Mouse (Mus musculus) kidney, postnatal 0 days (tissue): Measurements from ENCODE around the gene Olfr1414. TPM values are rescaled to one million over a fixed set of nuclear protein-coding genes. Genes with fewer than 3 reads are reported as not detected.
"Not testable (repeated sequence)": the region's sequence is repeated elsewhere in the genome, so short reads cannot be mapped to it uniquely, and the experiment has no call there.

Source experiments
- ATAC-seq: fragments of 200-750 bp; cut with Nextera tagmentation; replicated peaks from 2 replicates; pipeline ENCODE4 v1.8.0; 2017; ENCODE audit warnings: low read depth, moderate number of reproducible peaks, moderate TSS enrichment, moderate library complexity; ENCODE audit not compliant: low FRiP score
- DNase-seq: peaks from one replicate; pipeline ENCODE4 v3.0.0-alpha.2; 2016; ENCODE audit warnings: low spot score
- H3K27ac ChIP-seq: fragments of 300-500 bp; sonication (generic); 2 replicates; pipeline ENCODE4 v1.5.1; 2014; ENCODE audit warnings: mild to moderate bottlenecking
- H3K27me3 ChIP-seq: fragments of 300-500 bp; sonication (generic); 2 replicates; pipeline ENCODE4 v1.6.1; 2014; ENCODE audit warnings: low read length, mixed read lengths; ENCODE audit not compliant: insufficient read depth
- H3K36me3 ChIP-seq: fragments of 300-500 bp; sonication (generic); 2 replicates; pipeline ENCODE4 v1.6.1; 2014; ENCODE audit warnings: low read length, mixed read lengths; ENCODE audit not compliant: insufficient read depth
- H3K4me1 ChIP-seq: fragments of 300-500 bp; sonication (generic); replicated peaks from 2 replicates; pipeline ENCODE4 v1.6.1; 2014; ENCODE audit warnings: antibody characterized with exemption, low read length, mixed read lengths; ENCODE audit not compliant: insufficient read depth
- H3K4me2 ChIP-seq: fragments of 300-500 bp; sonication (generic); 2 replicates; pipeline ENCODE4 v1.6.1; 2014; ENCODE audit warnings: mild to moderate bottlenecking, low read length, moderate library complexity, mixed read lengths
- H3K4me3 ChIP-seq: fragments of 300-500 bp; sonication (generic); replicated peaks from 2 replicates; pipeline ENCODE4 v1.5.1; 2014; ENCODE audit warnings: low read depth, low read length
- H3K9ac ChIP-seq: fragments of 300-500 bp; sonication (generic); 2 replicates; pipeline ENCODE4 v1.6.1; 2014; ENCODE audit warnings: low read depth, low read length
- H3K9me3 ChIP-seq: fragments of 300-500 bp; sonication (generic); replicated peaks from 2 replicates; pipeline ENCODE4 v1.6.1; 2016; ENCODE audit warnings: low read length, inconsistent platforms, mixed read lengths
- CTCF ChIP-seq: IDR thresholded peaks from 2 replicates; pipeline ENCODE4 v1.5.1; 2016; ENCODE audit warnings: antibody characterized with exemption, low read depth, mild to moderate bottlenecking, moderate library complexity
- WGBS: fragments of 180-500 bp; shearing (Covaris S2); extraction: QIAGEN DNeasy Blood & Tissue Kit; methylation state at CpG from one replicate; pipeline ENCODE4 v1.1.7; 2014; 5-methylcytosine and 5-hydroxymethylcytosine counted together
- polyA plus RNA-seq: library from polyadenylated mRNA; unstranded; fragments of >200 nt; fragmentation: Nextera tagmentation; extraction: Ambion mirVana; gene quantifications from 2 replicates; pipeline ENCODE4 v1.2.1, GENCODE M21; 2015

The Olfr1414 gene
- polyA plus RNA-seq, 1 experiment from 2014 or later: not detected

DNA sequence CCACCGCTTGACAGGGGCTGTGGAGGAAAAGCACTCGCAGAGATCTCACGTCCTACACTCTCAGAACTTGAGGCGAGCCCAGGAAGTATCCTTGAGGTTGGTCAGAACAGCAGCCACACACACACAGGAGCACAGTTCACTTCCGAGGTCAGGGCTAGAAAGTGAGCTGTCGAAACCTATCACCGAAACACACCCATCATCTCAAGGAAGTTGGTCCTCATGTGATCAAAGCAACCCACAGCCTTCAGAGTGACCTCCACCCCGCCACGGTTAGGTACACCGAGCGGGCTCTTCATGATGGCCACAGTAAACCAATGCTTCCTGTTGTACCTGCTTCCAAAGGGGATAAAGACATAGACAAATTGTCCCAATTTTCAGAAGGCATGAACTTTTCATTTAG is 3.1 kb downstream of the Olfr1414 start:
- Histone ChIP-seq H3K36me3 (no peaks in the 10 kb centered on the region), H3K27me3 (no peaks in the 10 kb centered on the region), H3K27ac (no peak overlapping the region), H3K4me3 (no peak overlapping the region), H3K9ac (no peak overlapping the region), H3K9me3 (no peaks in the 10 kb centered on the region), H3K4me1 (no peaks in the 10 kb centered on the region), H3K4me2 (no peak overlapping the region)
- 77% methylated on average over 11 of the region's 11 CpGs for WGBS
- no peak for TF ChIP-seq CTCF
- DNase-seq (no peak), ATAC-seq (no peak)

DNA sequence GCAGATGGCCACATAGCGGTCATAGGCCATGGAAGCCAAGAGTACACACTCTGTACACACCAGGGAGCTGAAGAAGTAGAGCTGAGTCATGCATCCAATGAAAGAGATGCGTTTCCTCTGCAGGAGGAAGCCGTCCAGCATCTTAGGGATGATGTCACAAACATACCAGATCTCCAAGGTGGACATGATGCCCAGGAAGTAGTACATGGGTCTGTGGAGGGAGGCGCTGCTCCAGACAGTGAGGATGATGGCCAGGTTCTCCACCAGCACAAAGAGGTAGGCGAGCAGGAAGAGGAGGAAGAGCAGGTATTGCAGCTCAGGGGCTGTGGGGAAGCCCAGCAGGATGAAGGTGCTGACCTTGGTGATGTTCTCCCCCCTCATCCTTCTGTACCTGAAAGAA is 6.8 kb downstream of the Olfr1414 start:
- 91% methylated on average over 4 of the region's 5 CpGs for WGBS
- not testable (repeated sequence) for H3K27ac ChIP-seq, H3K27me3 ChIP-seq, H3K4me1 ChIP-seq, H3K36me3 ChIP-seq, DNase-seq, ATAC-seq, H3K4me2 ChIP-seq, H3K9ac ChIP-seq, H3K4me3 ChIP-seq, H3K9me3 ChIP-seq

DNA sequence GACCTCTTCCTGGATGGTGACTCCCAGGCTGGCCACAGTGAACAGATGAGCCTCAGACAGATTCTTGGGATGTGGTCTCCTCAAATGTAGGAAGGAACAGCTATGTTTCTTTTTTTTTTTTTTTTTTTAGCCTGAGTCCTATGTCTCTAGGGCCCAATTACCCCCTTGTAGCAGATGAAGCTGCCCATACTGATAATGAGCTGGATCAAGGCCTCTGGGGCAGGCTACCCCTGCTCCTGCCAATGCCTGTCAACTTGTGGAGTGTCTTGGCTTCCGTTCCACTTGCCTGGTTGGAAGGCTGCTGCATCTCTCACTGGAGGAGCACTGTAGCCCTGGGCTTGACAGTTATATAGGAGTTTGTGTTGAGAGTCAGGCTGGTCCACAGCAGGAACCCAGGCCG is 22.5 kb downstream of the Olfr1414 start, which contains the start of gene Olfr1415:
TSS of gene Olfr1415 (minus strand) at position 101 of the 400 bp plus-strand sequence.
- H3K4me3 ChIP-seq: no peak within 1 kb of the TSS
- no peaks in the 10 kb centered on the region for H3K4me1 ChIP-seq
- ATAC-seq (no peak), DNase-seq (no peak)
- no peak within 1 kb of the TSS for H3K27ac ChIP-seq
- TF ChIP-seq CTCF: no peak
- no peak within 1 kb of the TSS for H3K9ac ChIP-seq
- no peak within 1 kb of the TSS for H3K4me2 ChIP-seq
- H3K36me3 ChIP-seq: no peaks in the 10 kb centered on the region
- 82% methylated on average over 2 of the region's 2 CpGs for WGBS
- no peaks in the 10 kb centered on the region for H3K9me3 ChIP-seq
- H3K27me3 ChIP-seq: no peaks in the 10 kb centered on the region

DNA sequence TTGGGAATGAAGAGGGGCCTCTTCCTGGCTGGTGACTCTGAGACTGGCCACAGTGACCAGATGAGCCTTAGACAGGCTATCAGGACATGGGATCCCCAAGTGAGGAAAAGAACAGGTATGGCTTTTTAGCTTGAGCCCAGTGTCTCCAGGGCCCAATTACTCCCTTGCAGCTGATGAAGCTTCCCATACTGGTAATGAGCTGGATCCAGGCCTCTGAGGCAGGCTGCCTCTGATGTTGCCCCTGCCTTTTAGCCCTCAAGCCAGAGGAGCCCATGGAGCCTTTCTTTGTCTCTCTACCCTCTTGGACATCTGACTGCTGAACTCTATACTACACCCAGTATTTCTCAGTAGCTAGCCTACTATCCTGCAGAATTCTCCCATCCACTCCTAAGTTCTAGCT is 33.4 kb downstream of the Olfr1414 start, which contains the start of gene Olfr1416:
TSS of gene Olfr1416 (minus strand) at position 101 of the 400 bp plus-strand sequence.
- H3K27ac ChIP-seq: no peak within 1 kb of the TSS
- H3K4me3 ChIP-seq: no peak within 1 kb of the TSS
- TF ChIP-seq CTCF: no peak
- no peak within 1 kb of the TSS for H3K4me2 ChIP-seq
- H3K9ac ChIP-seq: no peak within 1 kb of the TSS
- no peaks in the 10 kb centered on the region for H3K36me3 ChIP-seq
- no peak for ATAC-seq
- no peaks in the 10 kb centered on the region for H3K27me3 ChIP-seq
- no peak for DNase-seq
- H3K4me1 ChIP-seq: no peaks in the 10 kb centered on the region
- H3K9me3 ChIP-seq: no peaks in the 10 kb centered on the region

DNA sequence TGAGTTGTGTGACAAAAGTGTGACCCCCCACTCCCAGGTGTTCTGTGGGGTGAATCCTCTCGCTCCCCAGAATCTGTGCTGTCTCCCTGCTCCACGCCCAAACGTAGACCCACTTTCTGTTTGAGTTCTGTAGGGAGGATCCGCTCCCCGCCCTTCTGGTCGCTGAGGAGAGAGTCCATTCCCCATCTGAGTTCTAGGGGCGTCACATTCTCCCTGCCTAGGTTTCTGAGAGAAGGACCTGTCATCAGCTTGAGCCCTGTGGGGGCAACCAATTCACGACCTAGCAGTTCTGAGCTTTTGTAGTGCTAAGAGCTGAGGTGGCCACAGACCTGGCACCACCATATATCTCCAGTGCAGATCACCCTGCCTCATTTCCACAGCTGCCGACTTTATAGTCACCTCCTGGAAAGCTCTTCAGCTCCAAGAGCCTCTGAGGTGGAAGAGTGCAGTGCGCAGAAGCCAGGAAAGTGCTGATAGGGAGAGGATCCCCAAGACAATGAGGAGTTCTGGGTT is 44.3 kb downstream of the Olfr1414 start:
- ATAC-seq (peak; percentile 73), DNase-seq (peak; percentile 46)
- TF ChIP-seq CTCF: no peak

DNA sequence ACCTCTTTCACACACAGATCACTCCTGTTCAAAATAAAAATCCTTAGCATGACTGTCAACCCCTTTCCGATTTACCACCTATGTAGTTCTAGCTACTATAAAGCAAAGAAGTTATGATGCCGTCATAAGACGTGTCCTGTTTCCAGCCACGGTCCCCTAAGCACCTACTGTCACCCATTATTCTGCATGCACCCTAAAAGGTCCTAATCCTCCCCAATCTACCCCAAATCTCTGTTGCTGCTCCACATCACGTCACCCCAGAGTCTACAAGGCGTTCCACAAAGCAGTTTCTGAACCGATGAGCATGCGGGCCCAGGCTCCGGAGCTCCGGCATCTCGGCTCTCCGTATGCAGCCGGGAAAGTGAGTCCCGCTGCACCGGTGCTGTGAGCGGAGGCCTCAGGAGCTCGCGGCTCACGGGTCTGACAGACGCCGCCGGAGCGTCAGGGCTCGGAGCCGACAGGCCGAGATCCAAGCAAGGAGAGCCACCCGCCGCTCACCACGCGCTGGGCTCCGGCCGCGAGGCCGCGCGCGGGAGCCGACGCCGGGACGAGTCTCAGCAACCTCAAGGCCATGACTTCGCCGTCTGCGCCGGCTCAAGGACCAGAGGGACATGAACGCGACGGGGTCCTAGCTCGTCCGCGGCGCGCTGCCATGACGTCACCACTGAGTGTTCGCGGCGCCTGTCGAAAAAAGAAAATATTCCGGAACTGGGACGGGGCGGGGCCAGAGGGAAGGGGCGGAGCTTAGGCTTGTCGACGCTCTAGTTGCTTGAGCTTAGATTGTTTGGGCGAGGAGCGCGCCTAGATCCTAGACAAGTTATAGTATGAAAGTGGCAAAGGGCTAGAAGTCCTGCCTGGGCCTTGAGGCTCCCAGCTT is 45.1 kb downstream of the Olfr1414 start, which contains the start of gene Ndufa10:
TSS of gene Ndufa10 (minus strand) at position 696 of the 877 bp plus-strand sequence.
- H3K27me3 ChIP-seq: no peaks in the 10 kb centered on the region
- H3K4me2 ChIP-seq: peak within 1 kb of the TSS; percentile 66
- no peaks in the 10 kb centered on the region for H3K9me3 ChIP-seq
- H3K4me3 ChIP-seq: peak within 1 kb of the TSS; percentile 91
- no peak for TF ChIP-seq CTCF
- H3K9ac ChIP-seq: peak within 1 kb of the TSS; percentile 98
- 0 out of 2 replicates have a peak, but pooled peaks cover 19% of the 10 kb centered on the region for H3K36me3 ChIP-seq
- peaks cover 4% of the 10 kb centered on the region; the same call in 1 of the 2 replicates for H3K4me1 ChIP-seq
- WGBS: under 1% methylated on average over 67 of the region's 67 CpGs
- peak within 1 kb of the TSS; percentile 71 for H3K27ac ChIP-seq
- DNase-seq (peak; percentile 95), ATAC-seq (peak; percentile 93)

More for the DNA sequence above, 44.3 kb downstream of the Olfr1414 start:
- H3K4me2 ChIP-seq: peak overlapping the region; percentile 66
- peak overlapping the region; percentile 91 for H3K4me3 ChIP-seq
- no peaks in the 10 kb centered on the region for H3K9me3 ChIP-seq
- H3K36me3 ChIP-seq: 0 out of 2 replicates have a peak, but pooled peaks cover 16% of the 10 kb centered on the region
- H3K27me3 ChIP-seq: no peaks in the 10 kb centered on the region
- H3K9ac ChIP-seq: peak overlapping the region; percentile 98
- H3K27ac ChIP-seq: peak overlapping the region; percentile 55
- WGBS: 2% methylated on average over 10 of the region's 10 CpGs
- H3K4me1 ChIP-seq: peaks cover 4% of the 10 kb centered on the region; the same call in 1 of the 2 replicates
